ENCODE assay signal across 7 mouse cellular contexts in genomic region chr8:66913616-66914536, GRCm38 (mm10). TPM values are rescaled to one million over a fixed set of nuclear protein-coding genes. Genes with fewer than 3 reads are reported as not detected.
DNase-seq lines count a peak whose midpoint lies in the region; ATAC-seq and TF ChIP-seq lines count a peak whose summit lies in the region.

No protein-coding gene starts in this region.

- ATAC-seq in megakaryocyte progenitor cell, adult 5-6 weeks (replicated peaks; ENCODE audit: poor library complexity): peak; percentile 99

- no peak overlapping the region for H3K4me3 ChIP-seq in bone marrow, adult 2 months (replicated peaks; ENCODE audit: control insufficient read depth, low read depth, low read length)

- peak; percentile 47 for TF ChIP-seq CTCF in bone marrow, adult 2 months (IDR thresholded peaks at IDR 0.05; ENCODE audit: control insufficient read depth, insufficient read depth, low read length)

- DNase-seq in left cerebral cortex, postnatal 14 days (ENCODE audit: low spot score in 2 of 2): peak; percentile 9 to 15
- DNase-seq in left cerebral cortex, postnatal 25 days (ENCODE audit: low spot score in 2 of 2): no peak
- peak; percentile 68 for DNase-seq in MEL-GATA-1-ER (ENCODE audit: extremely low read depth, low read depth)
- DNase-seq in kidney, adult 9 months: peak; percentile 47
- no peak for DNase-seq in yolk sac, embryonic 10.5 days (ENCODE audit: low spot score)

- 53% methylated on average over 14 of the region's 14 CpGs for WGBS in bone marrow, adult 2 months

- intact Hi-C loops in left cerebral cortex, postnatal 14 days (cut with DNase I): no loop called here
- intact Hi-C loops in left cerebral cortex, postnatal 25 days (cut with DNase I): no loop called here

- H3K4me1 ChIP-seq in bone marrow, adult 2 months (ENCODE audit: control insufficient read depth, insufficient read depth, low read length): no peaks in the 10 kb centered on the region

- TF ChIP-seq POLR2A in bone marrow, adult 2 months (IDR thresholded peaks at IDR 0.05; ENCODE audit: borderline replicate concordance, control insufficient read depth, low read depth, low read length): no peak

- no peak overlapping the region for H3K27ac ChIP-seq in bone marrow, adult 2 months (ENCODE audit: control insufficient read depth, insufficient read depth, low read depth, low read length, poor library complexity)

RNA-seq across cellular contexts. Expression of gene Naf1, which starts 53.9 kb away (rescaled TPM):
- total RNA-seq in left cerebral cortex, postnatal 14 days (2021): 10 to 100 TPM; 12.1 to 13.4 TPM
- total RNA-seq in left cerebral cortex, postnatal 25 days (2021): 10 to 100 TPM; 14.2 to 14.3 TPM
- polyA plus RNA-seq in bone marrow, adult 2 months (2011; ENCODE audit: insufficient read depth, insufficient read length, low replicate concordance, missing spikeins): 2.3 and 6.7 TPM in 2 replicates
- 68.6 and 75.4 TPM in 2 replicates for total RNA-seq in megakaryocyte progenitor cell, adult 5-6 weeks (2015)
- total RNA-seq in megakaryocyte progenitor cell, adult 5-6 weeks (2017): 9.4 and 13.7 TPM in 2 replicates

Comparison
In these comparisons a context has a peak if more than half of its experiments do, and no peak if none do; other contexts are left out.
1. DNase-seq: peak in left cerebral cortex, postnatal 14 days (2 of 2), MEL-GATA-1-ER (single experiment) and kidney, adult 9 months (single experiment); none in left cerebral cortex, postnatal 25 days (0 of 2) and yolk sac, embryonic 10.5 days (single experiment).